Mouse (Mus musculus) stomach, postnatal 0 days (tissue): ENCODE measurements around the gene Plbd2. TPM values are rescaled to one million over a fixed set of nuclear protein-coding genes. Genes with fewer than 3 reads are reported as not detected.

Experiments
- ATAC-seq: fragments of 200-750 bp; cut with Nextera tagmentation; 2 replicates; pipeline ENCODE4 v1.8.0; 2017; ENCODE audit not compliant: low FRiP score, low TSS enrichment
- DNase-seq: peaks from one replicate; pipeline ENCODE4 v3.0.0-alpha.2; 2016; ENCODE audit warnings: low spot score
- H3K27ac ChIP-seq: fragments of 300-500 bp; sonication (generic); replicated peaks from 2 replicates; pipeline ENCODE4 v1.5.1; 2014; ENCODE audit warnings: mild to moderate bottlenecking, control low read depth
- H3K27me3 ChIP-seq: fragments of 300-500 bp; sonication (generic); 2 replicates; pipeline ENCODE4 v1.6.1; 2014; ENCODE audit warnings: low read length; ENCODE audit not compliant: control insufficient read depth, insufficient read depth
- H3K36me3 ChIP-seq: fragments of 300-500 bp; sonication (generic); 2 replicates; pipeline ENCODE4 v1.6.1; 2014; ENCODE audit warnings: low read length, mixed read lengths; ENCODE audit not compliant: control insufficient read depth, insufficient read depth
- H3K4me1 ChIP-seq: fragments of 300-500 bp; sonication (generic); replicated peaks from 2 replicates; pipeline ENCODE4 v1.6.1; 2014; ENCODE audit warnings: antibody characterized with exemption; ENCODE audit not compliant: control insufficient read depth, insufficient read depth
- H3K4me2 ChIP-seq: fragments of 300-500 bp; sonication (generic); replicated peaks from 2 replicates; pipeline ENCODE4 v1.6.1; 2014; ENCODE audit warnings: low read depth, mild to moderate bottlenecking, control low read depth, moderate library complexity
- H3K4me3 ChIP-seq: fragments of 300-500 bp; sonication (generic); 2 replicates; pipeline ENCODE4 v1.5.1; 2014; ENCODE audit warnings: low read depth, low read length, control low read depth
- H3K9ac ChIP-seq: fragments of 300-500 bp; sonication (generic); 2 replicates; pipeline ENCODE4 v1.6.1; 2014; ENCODE audit warnings: mild to moderate bottlenecking, low read length, control low read depth, mixed read lengths
- H3K9me3 ChIP-seq: fragments of 300-500 bp; sonication (generic); 2 replicates; pipeline ENCODE4 v1.6.1; 2016; ENCODE audit warnings: low read length; ENCODE audit not compliant: control insufficient read depth
- CTCF ChIP-seq: IDR thresholded peaks from 2 replicates; pipeline ENCODE4 v1.5.1; 2016; ENCODE audit warnings: antibody characterized with exemption, low read depth, mild to moderate bottlenecking, moderate library complexity
- EP300 ChIP-seq: optimal IDR thresholded peaks from 2 replicates; pipeline ENCODE3; 2016; ENCODE audit warnings: antibody characterized with exemption
- WGBS: fragments of 180-500 bp; shearing (Covaris S2); extraction: QIAGEN DNeasy Blood & Tissue Kit; methylation state at CpG from one replicate; pipeline ENCODE4 v1.1.7; 2014; 5-methylcytosine and 5-hydroxymethylcytosine counted together
- polyA plus RNA-seq: library from polyadenylated mRNA; unstranded; fragments of >200 nt; fragmentation: Nextera tagmentation; extraction: Ambion mirVana; gene quantifications from 2 replicates; pipeline ENCODE4 v1.2.1, GENCODE M21; 2015

Plbd2 gene
- polyA plus RNA-seq, 1 experiment from 2014 or later, result 42.6 TPM

DNA sequence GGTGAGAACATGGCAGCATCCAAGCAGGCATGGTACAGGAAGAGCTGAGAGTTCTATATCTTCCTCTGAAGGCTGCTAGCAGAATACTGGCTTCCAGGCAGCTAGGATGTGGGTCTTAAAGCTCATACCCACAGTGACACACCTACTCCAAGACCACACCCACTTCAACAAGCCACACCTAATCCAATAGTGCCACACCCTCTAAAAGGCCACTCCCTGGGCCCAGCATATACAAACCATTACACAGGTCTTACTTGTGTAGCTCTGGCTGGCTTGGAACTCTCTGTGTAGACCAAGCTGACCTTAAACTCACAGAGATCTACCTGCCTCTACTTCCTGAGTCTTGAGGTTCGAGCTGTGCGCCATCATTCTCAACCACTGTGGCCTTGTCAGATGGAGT, 21.3 kb upstream of the Plbd2 start:
- Histone ChIP-seq H3K27ac (no peak overlapping the region), H3K9me3 (no peaks in the 10 kb centered on the region), H3K4me2 (no peak overlapping the region), H3K27me3 (no peaks in the 10 kb centered on the region), H3K4me3 (no peak overlapping the region), H3K9ac (no peak overlapping the region), H3K36me3 (peaks cover 2% of the 10 kb centered on the region; the same call in 1 of the 2 replicates), H3K4me1 (no peaks in the 10 kb centered on the region)
- ATAC-seq (peak; percentile 64; the same call in 1 of the 2 replicates), DNase-seq (no peak)
- whole genome bisulfite sequencing, result 93% methylated on average over 2 of the region's 2 CpGs
- TF ChIP-seq EP300, result no peak
- TF ChIP-seq CTCF, result no peak

DNA sequence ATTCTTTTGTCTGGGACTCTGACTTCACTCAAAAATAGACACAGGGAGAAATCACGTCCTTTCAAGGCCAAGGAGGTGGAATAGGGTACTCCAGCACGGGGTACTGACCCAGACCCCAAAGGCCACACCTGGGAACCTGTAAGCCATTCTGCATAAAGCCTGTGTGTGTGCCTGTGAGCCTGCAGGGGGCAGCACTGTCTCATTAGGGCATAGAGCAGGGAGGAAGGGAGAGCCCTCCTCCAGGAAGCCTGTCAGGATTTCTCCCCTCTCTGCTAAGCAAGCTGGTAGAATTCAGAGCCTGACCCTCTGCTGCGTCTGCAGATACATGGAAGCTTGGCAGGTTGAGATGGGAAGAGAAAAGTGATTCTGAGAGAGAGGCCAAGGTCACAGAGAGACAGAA, 19.2 kb upstream of the Plbd2 start:
- 75% methylated on average over 3 of the region's 3 CpGs for WGBS
- Histone ChIP-seq H3K9me3 (no peaks in the 10 kb centered on the region), H3K4me1 (no peaks in the 10 kb centered on the region), H3K27ac (no peak overlapping the region), H3K27me3 (no peaks in the 10 kb centered on the region), H3K36me3 (peaks cover 2% of the 10 kb centered on the region; the same call in 1 of the 2 replicates), H3K4me3 (no peak overlapping the region), H3K4me2 (no peak overlapping the region), H3K9ac (no peak overlapping the region)
- no peak for TF ChIP-seq EP300
- TF ChIP-seq CTCF, result peak; percentile 71
- peak; percentile 42 for DNase-seq
- no peak for ATAC-seq

DNA sequence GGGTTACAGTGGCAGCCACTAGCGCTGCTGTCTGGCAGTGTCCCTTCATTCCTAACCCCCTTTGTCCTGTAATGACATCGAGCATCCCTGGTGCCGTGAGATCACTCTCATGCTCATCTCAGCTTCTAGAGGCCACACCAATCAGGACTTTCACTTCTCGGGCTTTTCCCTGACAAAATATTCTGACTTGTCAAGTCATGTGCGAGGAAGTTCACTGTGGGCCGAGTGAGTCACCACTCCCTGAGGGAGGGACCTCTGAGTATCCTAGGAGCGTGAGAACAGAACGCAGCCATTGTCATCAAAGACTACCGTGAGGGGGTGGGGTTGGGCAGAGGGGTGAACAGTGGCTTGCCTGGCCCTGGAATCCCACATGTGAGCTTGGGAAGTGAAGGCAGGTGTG, 14.1 kb upstream of the Plbd2 start:
- no peak for TF ChIP-seq CTCF
- no peak for TF ChIP-seq EP300
- ATAC-seq (peak; percentile 48; the same call in 1 of the 2 replicates), DNase-seq (no peak)
- H3K27me3 ChIP-seq, result no peaks in the 10 kb centered on the region
- no peaks in the 10 kb centered on the region for H3K9me3 ChIP-seq
- H3K4me2 ChIP-seq, result no peak overlapping the region
- peaks cover 2% of the 10 kb centered on the region; the same call in 1 of the 2 replicates for H3K4me1 ChIP-seq
- no peak overlapping the region for H3K9ac ChIP-seq
- 42% methylated on average over 9 of the region's 9 CpGs for WGBS
- no peaks in the 10 kb centered on the region; the same call in 1 of the 2 replicates for H3K36me3 ChIP-seq
- no peak overlapping the region for H3K4me3 ChIP-seq
- H3K27ac ChIP-seq, result peak overlapping the region; percentile 67; the same call in 1 of the 2 replicates

DNA sequence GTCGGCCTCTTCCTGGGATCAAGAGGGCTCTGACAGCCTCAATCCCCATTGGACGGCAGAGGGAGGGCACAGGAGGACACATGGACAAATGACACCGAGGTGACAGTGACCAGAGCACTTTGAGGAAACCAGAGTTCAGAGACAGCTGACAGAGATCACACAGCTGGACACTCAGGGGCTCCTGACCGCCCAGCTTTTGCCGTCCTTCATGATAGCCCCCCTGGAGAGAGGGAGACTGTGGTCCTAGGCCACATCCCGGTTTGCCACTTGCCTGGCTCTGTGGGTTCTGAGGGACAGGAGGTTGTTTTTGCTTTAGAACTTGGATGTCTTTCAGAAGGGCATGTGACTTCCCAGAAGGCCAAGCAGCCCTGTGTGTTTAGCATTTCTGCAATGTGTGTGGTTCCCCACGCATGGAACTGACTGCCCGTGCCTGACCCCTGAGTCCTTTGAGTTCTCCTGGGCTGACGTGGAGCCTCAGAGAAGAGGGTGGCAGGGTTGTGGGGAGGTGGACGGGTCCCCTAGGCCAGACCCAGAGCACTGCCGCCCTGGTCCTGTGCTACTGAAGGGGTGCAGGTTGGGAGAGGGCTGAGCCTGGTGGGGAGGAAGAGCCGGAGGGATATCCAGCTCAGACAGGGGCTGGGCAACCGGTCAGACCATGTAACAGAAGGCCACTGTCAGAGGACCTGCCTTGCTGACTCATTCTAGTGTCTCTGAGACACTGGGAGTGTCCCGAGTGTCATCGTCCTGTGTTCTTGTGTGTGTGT, 13.0 kb upstream of the Plbd2 start:
- H3K9me3 ChIP-seq, result no peaks in the 10 kb centered on the region
- no peaks in the 10 kb centered on the region for H3K27me3 ChIP-seq
- WGBS, result 45% methylated on average over 15 of the region's 15 CpGs
- ATAC-seq (peak; percentile 11; the same call in 1 of the 2 replicates), DNase-seq (no peak)
- no peak overlapping the region for H3K4me2 ChIP-seq
- no peak for TF ChIP-seq EP300
- no peak for TF ChIP-seq CTCF
- no peaks in the 10 kb centered on the region for H3K36me3 ChIP-seq
- peaks cover 2% of the 10 kb centered on the region; the same call in 1 of the 2 replicates for H3K4me1 ChIP-seq
- H3K9ac ChIP-seq, result no peak overlapping the region
- H3K27ac ChIP-seq, result peak overlapping the region; percentile 67
- H3K4me3 ChIP-seq, result no peak overlapping the region

DNA sequence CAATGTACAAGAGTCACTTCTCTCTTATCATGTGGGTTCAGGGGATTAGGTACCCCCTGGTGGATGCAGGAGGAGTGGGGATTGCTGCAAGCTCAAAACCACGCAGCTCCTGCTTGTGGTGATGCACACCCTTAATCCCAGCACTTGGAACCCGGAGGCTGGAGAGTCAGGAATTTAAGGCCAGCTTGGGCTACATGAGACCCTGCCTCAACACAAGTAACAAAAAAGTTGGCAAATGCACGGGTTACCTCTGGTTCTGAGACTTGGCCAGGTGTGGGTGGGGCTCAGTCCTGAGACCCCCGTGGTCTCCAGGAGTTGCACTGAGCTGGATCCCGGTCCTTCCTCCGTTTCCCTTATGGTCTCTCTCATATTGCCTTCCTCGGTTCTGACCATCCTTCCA, 12.0 kb upstream of the Plbd2 start:
- Histone ChIP-seq H3K9ac (no peak overlapping the region), H3K4me3 (no peak overlapping the region), H3K4me1 (peaks cover 2% of the 10 kb centered on the region; the same call in 1 of the 2 replicates), H3K27ac (no peak overlapping the region; the same call in 1 of the 2 replicates), H3K9me3 (no peaks in the 10 kb centered on the region), H3K36me3 (no peaks in the 10 kb centered on the region), H3K4me2 (no peak overlapping the region), H3K27me3 (no peaks in the 10 kb centered on the region)
- 65% methylated on average over 7 of the region's 7 CpGs for WGBS
- no peak for TF ChIP-seq EP300
- TF ChIP-seq CTCF, result peak; percentile 36
- no peak for DNase-seq
- no peak for ATAC-seq

DNA sequence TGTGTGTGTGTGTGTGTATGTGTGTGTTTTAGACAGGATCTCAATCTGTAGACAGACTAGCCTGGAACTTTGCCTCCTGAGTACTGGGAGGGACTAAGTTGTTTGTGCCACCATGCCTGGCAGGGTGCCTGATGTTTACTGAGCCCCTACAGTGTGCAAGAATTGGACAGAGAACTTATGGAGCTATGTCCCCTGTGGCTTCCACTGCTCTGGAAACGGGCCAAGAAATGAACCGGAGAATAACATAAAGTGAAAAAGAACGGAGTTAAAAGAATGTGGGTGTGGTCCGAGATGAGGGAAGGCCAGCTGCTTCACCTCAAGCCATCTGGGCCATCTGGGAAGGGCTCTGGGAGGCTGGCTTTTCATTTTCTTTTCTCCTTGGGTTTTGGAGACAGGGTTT, 11.3 kb upstream of the Plbd2 start:
- no peaks in the 10 kb centered on the region for H3K9me3 ChIP-seq
- no peak overlapping the region; the same call in 1 of the 2 replicates for H3K27ac ChIP-seq
- no peaks in the 10 kb centered on the region for H3K36me3 ChIP-seq
- H3K4me2 ChIP-seq, result no peak overlapping the region
- peaks cover 2% of the 10 kb centered on the region; the same call in 1 of the 2 replicates for H3K4me1 ChIP-seq
- no peak for ATAC-seq
- H3K27me3 ChIP-seq, result no peaks in the 10 kb centered on the region
- DNase-seq, result peak; percentile 30
- WGBS, result 3% methylated on average over 4 of the region's 4 CpGs
- TF ChIP-seq EP300 (no peak), CTCF (no peak)
- no peak overlapping the region for H3K9ac ChIP-seq
- H3K4me3 ChIP-seq, result no peak overlapping the region
